ENCODE assay signal across 18 mouse cellular contexts in genomic region chr5:90853206-90853605, GRCm38 (mm10). TPM values are rescaled to one million over a fixed set of nuclear protein-coding genes. Genes with fewer than 3 reads are reported as not detected.
"Had no signal": no experiment of that assay in that cellular context is flagged by ENCODE, and none has a peak within 500 bp of the region (broad histone marks: within the 10 kb centered on the region; RNA-seq: fewer than 3 reads in every experiment).

No protein-coding gene starts in this region.

- ATAC-seq: liver, embryonic 12.5 days; midbrain, embryonic 13.5 days; midbrain, embryonic 16.5 days had no signal

- DNase-seq: kidney, adult 8-10 months; kidney, postnatal 10 days; liver; lung, adult 18-20 months; lung, postnatal 10 days; lung, postnatal 36 days; right cerebral cortex, postnatal 25 days; thymus, adult 2 months; thymus, postnatal 14 days; thymus, postnatal 4 days had no signal

RNA-seq across cellular contexts. Expression of gene Cxcl1, which starts 37.8 kb away (rescaled TPM):
- total RNA-seq: left cerebral cortex, postnatal 25 days; monocyte, adult 5-6 weeks; neutrophil, adult 5-6 weeks had no signal

RNA-seq across cellular contexts. Expression of gene Cxcl2, which starts 50.5 kb away (rescaled TPM):
- total RNA-seq: layer of hippocampus, adult 18-20 months; layer of hippocampus, postnatal 14 days; left cerebral cortex, postnatal 25 days had no signal

RNA-seq across cellular contexts. Expression of gene Cxcl15, which starts 58.9 kb away (rescaled TPM):
- total RNA-seq: layer of hippocampus, adult 18-20 months; layer of hippocampus, postnatal 14 days; left cerebral cortex, postnatal 25 days; monocyte, adult 5-6 weeks; neutrophil, adult 5-6 weeks had no signal
